Mouse (Mus musculus): ENCODE data around the gene Gabrb1. TPM values are rescaled to one million over a fixed set of nuclear protein-coding genes. Genes with fewer than 3 reads are reported as not detected.

Gabrb1 gene
- polyA plus RNA-seq, 1 experiment from 2014 or later: 32.2 TPM

DNA sequence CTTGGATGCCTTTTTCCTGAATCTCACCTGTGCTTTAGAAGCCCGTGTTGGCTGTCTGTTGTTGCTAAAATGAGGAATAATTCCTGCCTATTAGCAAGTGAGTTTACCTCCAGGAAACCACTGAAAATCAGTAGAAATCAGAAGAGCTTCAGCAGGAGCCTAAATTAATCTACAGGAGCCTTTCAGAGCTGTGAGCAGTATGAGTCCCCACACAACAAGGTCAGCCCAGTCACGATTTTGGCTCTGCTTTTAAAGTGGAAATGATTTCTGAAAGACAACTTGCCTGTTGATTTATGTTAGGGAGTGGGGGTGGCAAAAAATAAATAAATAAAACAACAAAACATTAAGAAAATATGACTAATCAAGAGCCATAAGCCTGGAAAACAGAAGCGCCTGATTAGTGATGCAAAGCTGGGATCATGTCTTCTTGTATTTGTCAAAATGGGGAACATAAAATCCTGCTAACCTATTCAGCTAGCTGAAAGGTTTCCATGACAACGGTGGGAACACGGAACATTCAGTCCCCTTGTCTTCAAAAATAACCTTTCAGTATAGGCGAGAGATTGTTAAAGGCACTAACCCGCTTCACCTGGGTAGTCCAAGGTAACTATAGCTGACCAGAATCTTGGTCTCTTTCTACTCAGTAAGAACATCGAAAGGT lies 312.4 kb downstream of the Gabrb1 start:
- Histone ChIP-seq H3K36me3 (ENCODE audit: control insufficient read depth, insufficient read depth, low read length) (no peaks in the 10 kb centered on the region), H3K9me3 (ENCODE audit: control insufficient read depth, low read length) (no peaks in the 10 kb centered on the region), H3K27ac (ENCODE audit: low read depth, low read length) (no peak overlapping the region; the same call in 1 of the 2 replicates), H3K4me3 (ENCODE audit: low read depth, low read length) (no peak overlapping the region), H3K27me3 (ENCODE audit: control insufficient read depth, insufficient read depth, low read length) (no peaks in the 10 kb centered on the region), H3K4me1 (ENCODE audit: control insufficient read depth, insufficient read depth, low read length) (0 out of 2 replicates have a peak, but pooled peaks cover 3% of the 10 kb centered on the region), H3K4me2 (ENCODE audit: low read depth, low read length) (no peak overlapping the region), H3K9ac (replicated peaks; ENCODE audit: low read depth, low read length) (no peak overlapping the region)
- 0 out of 2 replicates have a peak, but pooled peaks have one; percentile 32 for ATAC-seq (ENCODE audit: low read depth)
- 54% methylated on average over 8 of the region's 8 CpGs for WGBS

DNA sequence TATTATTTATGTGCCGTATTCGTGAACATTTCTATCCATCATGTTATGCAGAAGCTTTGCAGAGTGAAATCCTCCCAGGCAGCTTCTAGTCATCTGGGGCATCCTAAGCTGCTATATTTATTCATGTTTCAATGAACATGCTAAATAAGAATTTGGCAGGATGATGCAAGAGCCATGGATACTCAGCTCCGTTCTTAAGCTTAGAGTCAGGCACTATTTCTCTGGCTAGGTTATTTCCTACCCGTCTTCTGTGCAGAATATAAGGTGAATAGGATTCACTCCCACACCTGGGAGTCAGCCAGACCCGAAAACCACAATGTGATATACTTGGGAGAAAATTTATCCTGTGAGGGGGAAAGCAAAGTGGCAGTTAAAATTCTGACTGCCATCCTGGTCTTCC lies 314.9 kb downstream of the Gabrb1 start:
- WGBS: 76% methylated on average over 5 of the region's 5 CpGs
- H3K27ac ChIP-seq (ENCODE audit: low read depth, low read length): no peak overlapping the region
- H3K4me1 ChIP-seq (ENCODE audit: control insufficient read depth, insufficient read depth, low read length): peaks cover 8% of the 10 kb centered on the region; the same call in 1 of the 2 replicates
- ATAC-seq (ENCODE audit: low read depth): no peak
- H3K9me3 ChIP-seq (ENCODE audit: control insufficient read depth, low read length): no peaks in the 10 kb centered on the region
- no peak overlapping the region for H3K9ac ChIP-seq (replicated peaks; ENCODE audit: low read depth, low read length)
- no peak overlapping the region for H3K4me2 ChIP-seq (ENCODE audit: low read depth, low read length)
- no peaks in the 10 kb centered on the region for H3K27me3 ChIP-seq (ENCODE audit: control insufficient read depth, insufficient read depth, low read length)
- no peaks in the 10 kb centered on the region for H3K36me3 ChIP-seq (ENCODE audit: control insufficient read depth, insufficient read depth, low read length)
- no peak overlapping the region for H3K4me3 ChIP-seq (ENCODE audit: low read depth, low read length)

DNA sequence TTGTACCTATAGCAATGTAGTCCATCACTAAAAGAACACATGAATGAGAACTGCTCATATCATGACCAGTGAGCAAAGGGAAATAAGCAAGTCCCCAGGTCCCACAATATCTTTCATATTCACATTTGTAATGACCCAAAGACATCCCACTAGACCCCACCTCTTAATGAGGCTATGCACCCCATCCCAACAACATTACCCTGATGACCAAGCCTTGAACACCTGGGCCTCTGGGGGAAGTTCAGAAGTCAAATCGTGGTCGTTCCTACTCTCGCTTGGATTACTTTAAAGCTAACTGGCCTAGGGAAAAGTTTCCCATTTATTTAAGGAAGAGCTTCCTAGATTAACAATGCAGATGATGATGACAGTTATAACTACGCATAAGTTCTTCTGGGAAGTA lies 318.2 kb downstream of the Gabrb1 start:
- WGBS: 37% methylated on average over 4 of the region's 4 CpGs
- Histone ChIP-seq H3K27ac (ENCODE audit: low read depth, low read length) (no peak overlapping the region), H3K9ac (replicated peaks; ENCODE audit: low read depth, low read length) (no peak overlapping the region), H3K27me3 (ENCODE audit: control insufficient read depth, insufficient read depth, low read length) (no peaks in the 10 kb centered on the region), H3K4me3 (ENCODE audit: low read depth, low read length) (no peak overlapping the region), H3K36me3 (ENCODE audit: control insufficient read depth, insufficient read depth, low read length) (no peaks in the 10 kb centered on the region), H3K9me3 (ENCODE audit: control insufficient read depth, low read length) (no peaks in the 10 kb centered on the region), H3K4me1 (ENCODE audit: control insufficient read depth, insufficient read depth, low read length) (peaks cover 6% of the 10 kb centered on the region; the same call in 1 of the 2 replicates), H3K4me2 (ENCODE audit: low read depth, low read length) (no peak overlapping the region)
- peak; percentile 25 for ATAC-seq (ENCODE audit: low read depth)

DNA sequence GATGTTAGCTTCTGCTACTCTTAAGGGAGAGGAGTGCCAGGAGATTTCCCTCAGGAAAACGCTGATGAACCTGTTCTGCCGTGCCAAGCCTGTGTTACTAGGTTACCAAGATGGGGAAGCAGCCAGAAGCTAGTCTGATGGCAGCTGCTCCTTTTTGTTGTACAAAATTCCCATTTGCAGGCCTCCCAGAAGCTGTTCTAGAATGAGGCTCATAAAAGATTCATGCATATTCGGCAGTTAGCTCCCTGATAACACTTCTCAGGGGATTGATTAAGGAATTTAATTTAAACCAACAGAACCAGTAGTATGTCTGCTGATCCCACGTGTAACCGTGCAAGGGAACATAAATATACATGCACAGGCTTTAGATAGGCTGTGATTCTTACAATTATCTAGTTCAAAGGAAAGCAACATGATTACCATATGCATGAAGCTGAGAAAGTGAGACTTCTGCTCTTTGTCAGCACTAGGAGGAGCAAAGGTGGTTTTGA lies 318.7 kb downstream of the Gabrb1 start:
- Histone ChIP-seq H3K4me1 (ENCODE audit: control insufficient read depth, insufficient read depth, low read length) (peaks cover 6% of the 10 kb centered on the region; the same call in 1 of the 2 replicates), H3K4me3 (ENCODE audit: low read depth, low read length) (no peak overlapping the region), H3K27me3 (ENCODE audit: control insufficient read depth, insufficient read depth, low read length) (no peaks in the 10 kb centered on the region), H3K36me3 (ENCODE audit: control insufficient read depth, insufficient read depth, low read length) (no peaks in the 10 kb centered on the region), H3K9ac (replicated peaks; ENCODE audit: low read depth, low read length) (no peak overlapping the region), H3K9me3 (ENCODE audit: control insufficient read depth, low read length) (no peaks in the 10 kb centered on the region), H3K27ac (ENCODE audit: low read depth, low read length) (peak overlapping the region; percentile 55; the same call in 1 of the 2 replicates), H3K4me2 (ENCODE audit: low read depth, low read length) (no peak overlapping the region)
- WGBS: 21% methylated on average over 5 of the region's 5 CpGs
- ATAC-seq (ENCODE audit: low read depth): peak; percentile 95

DNA sequence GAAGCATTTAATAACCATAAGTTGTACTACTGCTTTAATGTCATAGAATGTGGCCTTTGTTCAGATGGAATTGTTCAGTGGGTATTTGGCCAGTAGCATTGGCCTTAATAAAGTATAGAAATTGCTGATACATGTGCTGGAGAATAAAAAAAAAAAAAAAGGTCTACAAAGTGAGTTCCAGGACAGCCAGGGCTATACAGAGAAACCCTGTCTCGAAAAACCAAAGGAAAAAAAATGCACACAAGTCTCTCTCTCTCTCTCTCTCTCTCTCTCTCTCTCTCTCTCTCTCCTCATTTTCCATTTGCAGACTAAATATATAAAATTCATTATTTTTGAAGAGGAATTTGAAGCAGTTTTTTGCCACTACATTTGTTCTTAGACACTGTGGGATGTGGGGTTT lies 328.6 kb downstream of the Gabrb1 start:
- peaks cover 5% of the 10 kb centered on the region; the same call in 1 of the 2 replicates for H3K4me1 ChIP-seq (ENCODE audit: control insufficient read depth, insufficient read depth, low read length)
- no peaks in the 10 kb centered on the region for H3K36me3 ChIP-seq (ENCODE audit: control insufficient read depth, insufficient read depth, low read length)
- H3K27ac ChIP-seq (ENCODE audit: low read depth, low read length): no peak overlapping the region
- no peaks in the 10 kb centered on the region for H3K27me3 ChIP-seq (ENCODE audit: control insufficient read depth, insufficient read depth, low read length)
- no peak overlapping the region for H3K4me2 ChIP-seq (ENCODE audit: low read depth, low read length)
- WGBS: 56% methylated on average over 1 of the region's 1 CpGs
- no peak overlapping the region for H3K9ac ChIP-seq (replicated peaks; ENCODE audit: low read depth, low read length)
- no peak overlapping the region for H3K4me3 ChIP-seq (ENCODE audit: low read depth, low read length)
- no peaks in the 10 kb centered on the region for H3K9me3 ChIP-seq (ENCODE audit: control insufficient read depth, low read length)
- ATAC-seq (ENCODE audit: low read depth): no peak; the same call in 1 of the 2 replicates

DNA sequence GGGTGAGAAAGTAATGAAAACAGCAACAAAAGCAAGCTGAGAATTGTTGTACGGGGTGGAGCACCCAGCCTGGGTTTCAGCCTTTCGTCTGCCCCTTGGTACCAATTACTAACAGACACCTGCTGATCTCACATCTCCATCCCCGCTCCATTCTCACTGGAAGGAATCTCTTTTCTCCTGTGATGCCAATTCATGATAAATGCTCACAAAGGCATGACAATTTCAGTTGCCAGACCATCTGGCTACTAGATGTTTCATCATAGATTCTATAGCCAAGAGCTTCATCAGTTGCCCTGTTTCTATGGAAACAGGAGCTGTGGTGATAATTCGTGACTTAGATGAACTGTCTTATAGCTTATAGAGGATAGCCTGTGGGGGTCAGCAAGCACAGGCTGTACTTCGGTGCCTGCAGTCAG lies 329.1 kb downstream of the Gabrb1 start:
- Histone ChIP-seq H3K4me3 (ENCODE audit: low read depth, low read length) (no peak overlapping the region), H3K27ac (ENCODE audit: low read depth, low read length) (no peak overlapping the region), H3K4me2 (ENCODE audit: low read depth, low read length) (no peak overlapping the region), H3K27me3 (ENCODE audit: control insufficient read depth, insufficient read depth, low read length) (no peaks in the 10 kb centered on the region), H3K4me1 (ENCODE audit: control insufficient read depth, insufficient read depth, low read length) (peaks cover 5% of the 10 kb centered on the region; the same call in 1 of the 2 replicates), H3K36me3 (ENCODE audit: control insufficient read depth, insufficient read depth, low read length) (no peaks in the 10 kb centered on the region), H3K9ac (replicated peaks; ENCODE audit: low read depth, low read length) (no peak overlapping the region), H3K9me3 (ENCODE audit: control insufficient read depth, low read length) (no peaks in the 10 kb centered on the region)
- ATAC-seq (ENCODE audit: low read depth): peak; percentile 81
- 18% methylated on average over 5 of the region's 5 CpGs for WGBS

DNA sequence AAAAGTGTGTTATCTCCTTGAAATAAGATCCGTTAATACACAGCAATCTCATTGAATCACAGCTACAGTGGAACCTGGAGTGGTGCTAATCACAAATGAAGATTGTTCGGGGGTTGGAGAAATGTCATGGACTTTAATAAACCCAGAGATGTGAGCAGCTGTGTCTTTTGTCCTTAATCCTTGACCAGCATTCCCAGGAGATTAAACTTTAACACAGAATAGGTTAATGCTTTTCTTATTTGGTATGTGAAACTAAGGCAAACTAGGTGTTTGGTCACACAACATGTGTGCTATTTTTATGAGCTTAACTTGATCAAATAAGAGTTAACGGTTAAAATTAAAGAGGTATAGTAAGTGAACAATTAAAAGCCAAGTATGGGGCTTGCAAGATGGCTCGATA lies 341.6 kb downstream of the Gabrb1 start:
- Histone ChIP-seq H3K4me3 (ENCODE audit: low read depth, low read length) (no peak overlapping the region), H3K36me3 (ENCODE audit: control insufficient read depth, insufficient read depth, low read length) (no peaks in the 10 kb centered on the region), H3K4me1 (ENCODE audit: control insufficient read depth, insufficient read depth, low read length) (no peaks in the 10 kb centered on the region), H3K9ac (replicated peaks; ENCODE audit: low read depth, low read length) (no peak overlapping the region), H3K4me2 (ENCODE audit: low read depth, low read length) (no peak overlapping the region), H3K27me3 (ENCODE audit: control insufficient read depth, insufficient read depth, low read length) (no peaks in the 10 kb centered on the region), H3K9me3 (ENCODE audit: control insufficient read depth, low read length) (no peaks in the 10 kb centered on the region), H3K27ac (ENCODE audit: low read depth, low read length) (no peak overlapping the region)
- ATAC-seq (ENCODE audit: low read depth): no peak
- WGBS: 65% methylated on average over 4 of the region's 4 CpGs

DNA sequence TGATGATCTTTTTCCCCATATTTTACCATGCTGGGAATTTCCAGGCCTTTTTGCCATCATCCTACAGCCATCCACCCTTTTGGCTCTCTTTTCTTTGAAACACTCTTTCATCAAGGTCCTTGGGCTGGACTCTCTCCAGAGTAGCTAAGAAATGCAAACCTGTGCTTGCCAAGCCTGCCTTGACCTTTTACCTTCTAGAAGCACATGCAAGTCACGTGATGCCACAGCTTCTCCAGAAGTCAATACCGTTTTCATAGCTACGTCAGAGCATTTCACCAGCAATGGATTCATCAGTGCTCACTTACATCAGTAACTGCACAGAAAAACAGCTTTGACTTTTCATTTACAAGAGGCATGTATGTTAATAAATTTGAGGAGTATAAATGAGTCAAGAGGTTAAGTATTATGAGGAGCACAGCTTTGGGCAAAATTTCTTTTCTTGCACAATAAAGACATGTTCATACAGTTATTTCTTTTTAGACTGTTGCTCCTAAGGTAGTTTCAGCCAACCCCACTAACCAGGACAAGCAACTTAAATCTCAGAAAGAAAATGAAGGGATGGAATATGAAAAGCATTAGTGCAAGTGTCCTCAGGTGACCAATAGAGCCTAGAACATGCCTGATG lies 346.0 kb downstream of the Gabrb1 start:
- no peak for ATAC-seq (ENCODE audit: low read depth)
- H3K27ac ChIP-seq (ENCODE audit: low read depth, low read length): no peak overlapping the region
- no peaks in the 10 kb centered on the region for H3K36me3 ChIP-seq (ENCODE audit: control insufficient read depth, insufficient read depth, low read length)
- no peaks in the 10 kb centered on the region for H3K9me3 ChIP-seq (ENCODE audit: control insufficient read depth, low read length)
- no peaks in the 10 kb centered on the region for H3K4me1 ChIP-seq (ENCODE audit: control insufficient read depth, insufficient read depth, low read length)
- 84% methylated on average over 3 of the region's 3 CpGs for WGBS
- no peak overlapping the region for H3K4me3 ChIP-seq (ENCODE audit: low read depth, low read length)
- no peak overlapping the region for H3K4me2 ChIP-seq (ENCODE audit: low read depth, low read length)
- H3K9ac ChIP-seq (replicated peaks; ENCODE audit: low read depth, low read length): no peak overlapping the region
- H3K27me3 ChIP-seq (ENCODE audit: control insufficient read depth, insufficient read depth, low read length): no peaks in the 10 kb centered on the region

DNA sequence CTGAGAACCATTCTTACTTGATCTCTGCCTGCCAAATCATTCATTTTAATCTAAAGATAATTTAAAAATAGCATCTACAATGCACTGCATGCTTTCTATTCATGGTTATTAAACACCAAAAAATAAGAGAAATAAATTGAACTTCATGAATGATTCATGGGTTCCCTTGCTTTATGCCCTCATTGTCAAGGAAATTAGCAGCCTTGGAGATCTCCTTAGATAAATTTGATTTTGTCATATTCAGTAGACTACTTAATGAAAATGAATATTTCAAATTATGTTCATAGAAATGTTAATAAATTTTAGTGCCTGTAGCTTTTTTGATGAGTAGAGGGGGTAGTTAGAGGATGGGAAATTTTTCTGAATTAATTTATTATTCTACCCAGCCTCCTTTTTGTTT lies 379.0 kb downstream of the Gabrb1 start:
- Histone ChIP-seq H3K9ac (replicated peaks; ENCODE audit: low read depth, low read length) (no peak overlapping the region), H3K4me3 (ENCODE audit: low read depth, low read length) (no peak overlapping the region), H3K4me2 (ENCODE audit: low read depth, low read length) (no peak overlapping the region), H3K9me3 (ENCODE audit: control insufficient read depth, low read length) (no peaks in the 10 kb centered on the region), H3K4me1 (ENCODE audit: control insufficient read depth, insufficient read depth, low read length) (no peaks in the 10 kb centered on the region), H3K36me3 (ENCODE audit: control insufficient read depth, insufficient read depth, low read length) (no peaks in the 10 kb centered on the region), H3K27ac (ENCODE audit: low read depth, low read length) (no peak overlapping the region), H3K27me3 (ENCODE audit: control insufficient read depth, insufficient read depth, low read length) (no peaks in the 10 kb centered on the region)
- 0 out of 2 replicates have a peak, but pooled peaks have one; percentile 9 for ATAC-seq (ENCODE audit: low read depth)

All from neural tube, embryonic 14.5 days (tissue).